Mouse (Mus musculus) G1E (cell line): ENCODE measurements around the gene Tmem220.
A peak's percentile ranks its signal among the peaks of the same experiment; 100 is the strongest.

Experiments
- CTCF ChIP-seq: IDR thresholded peaks from 2 replicates; pipeline ENCODE4 v1.5.1; 2012; ENCODE audit warnings: low read depth, low read length, inconsistent platforms, mixed read lengths
- TAL1 ChIP-seq: conservative IDR thresholded peaks from 2 replicates; pipeline ENCODE4 v1.6.1; 2012; ENCODE audit warnings: low read depth, low read length, inconsistent platforms, mixed read lengths

- peak; percentile 34; the same call in 1 of the 2 replicates for TF ChIP-seq CTCF
- no peak for TF ChIP-seq TAL1
Observed at GRCm38 (mm10) chr11:67039799-67040198, 14.8 kb downstream of the Tmem220 start.
